Mouse (Mus musculus) layer of hippocampus, adult 9-10 months (tissue): ENCODE measurements at regions not wholly inside any gene's neighbourhood (a gene's known extent, or its start where the extent isn't known, plus 50 kb on each side); places are given as distances from the start of the nearest gene placed in this dataset.

ENCODE experiments used
- DNase-seq: peaks from one replicate; pipeline ENCODE4 v3.0.0; 2022; ENCODE audit warnings: low spot score

GRCm38 (mm10) chr12:9266221-9266620 is 236.4 kb downstream of the Ttc32 start:
- no peak for DNase-seq

- no peak for DNase-seq
Measured at GRCm38 (mm10) chr12:9271484-9271883, 241.7 kb downstream of the Ttc32 start.

- DNase-seq = no peak
Measured at GRCm38 (mm10) chr12:9274181-9274580, 244.4 kb downstream of the Ttc32 start.

GRCm38 (mm10) chr12:9275697-9276096 is 245.9 kb downstream of the Ttc32 start:
- DNase-seq = no peak

- no peak for DNase-seq
Measured at GRCm38 (mm10) chr12:9278735-9279134, 248.9 kb downstream of the Ttc32 start.

- DNase-seq = no peak
Measured at GRCm38 (mm10) chr12:9279893-9280605, 250.3 kb downstream of the Ttc32 start.

- DNase-seq = no peak
Measured at GRCm38 (mm10) chr12:9287271-9287670, 257.5 kb downstream of the Ttc32 start.

- DNase-seq = no peak
Measured at GRCm38 (mm10) chr12:9292656-9293055, 262.9 kb downstream of the Ttc32 start.

- DNase-seq = no peak
Measured at GRCm38 (mm10) chr12:9295211-9295610, 265.4 kb downstream of the Ttc32 start.

GRCm38 (mm10) chr12:9298848-9299655 is 269.3 kb downstream of the Ttc32 start:
- DNase-seq = no peak

- peak; percentile 13 for DNase-seq
Measured at GRCm38 (mm10) chr12:9304146-9304545, 265.8 kb upstream of the Osr1 start.

- no peak for DNase-seq
Measured at GRCm38 (mm10) chr12:9337891-9338672, 231.8 kb upstream of the Osr1 start.

- DNase-seq = no peak
Measured at GRCm38 (mm10) chr12:9338801-9339231, 231.1 kb upstream of the Osr1 start.

- DNase-seq = no peak
Measured at GRCm38 (mm10) chr12:9340769-9341168, 229.1 kb upstream of the Osr1 start.

GRCm38 (mm10) chr12:9345359-9345758 is 224.6 kb upstream of the Osr1 start:
- DNase-seq = no peak

- no peak for DNase-seq
Measured at GRCm38 (mm10) chr12:9355512-9355911, 214.4 kb upstream of the Osr1 start.

- DNase-seq = no peak
Measured at GRCm38 (mm10) chr12:9357856-9358255, 212.1 kb upstream of the Osr1 start.

- DNase-seq = no peak
Measured at GRCm38 (mm10) chr12:9358872-9359271, 211.0 kb upstream of the Osr1 start.

GRCm38 (mm10) chr12:9365931-9366330 is 204.0 kb upstream of the Osr1 start:
- no peak for DNase-seq

GRCm38 (mm10) chr12:9368682-9369081 is 201.2 kb upstream of the Osr1 start:
- no peak for DNase-seq

GRCm38 (mm10) chr12:9401956-9402355 is 168.0 kb upstream of the Osr1 start:
- no peak for DNase-seq

- DNase-seq = no peak
Measured at GRCm38 (mm10) chr12:9404981-9405380, 164.9 kb upstream of the Osr1 start.

GRCm38 (mm10) chr12:9419311-9419710 is 150.6 kb upstream of the Osr1 start:
- DNase-seq = no peak
